Mouse (Mus musculus) fat pad, adult 2 months (tissue): ENCODE data around the gene Igfbp3.
"Not testable (repeated sequence)": the region's sequence is repeated elsewhere in the genome, so short reads cannot be mapped to it uniquely, and the experiment has no call there.

ENCODE experiments used
- DNase-seq: peaks from one replicate; pipeline ENCODE4 v3.0.0-alpha.2; 2011; ENCODE audit warnings: low read depth, low spot score; ENCODE audit errors: extremely low read depth

Gene Igfbp3

GRCm38 (mm10) chr11:7213501-7214341 is at the start of gene Igfbp3:
TSS of gene Igfbp3 (minus strand) at chr11:7213923.
- DNase-seq = no peak

GRCm38 (mm10) chr11:7250870-7251269 is 37.1 kb upstream of the Igfbp3 start:
- DNase-seq = no peak

- DNase-seq = no peak
Measured at GRCm38 (mm10) chr11:7250415-7250814, 36.7 kb upstream of the Igfbp3 start.

DNA sequence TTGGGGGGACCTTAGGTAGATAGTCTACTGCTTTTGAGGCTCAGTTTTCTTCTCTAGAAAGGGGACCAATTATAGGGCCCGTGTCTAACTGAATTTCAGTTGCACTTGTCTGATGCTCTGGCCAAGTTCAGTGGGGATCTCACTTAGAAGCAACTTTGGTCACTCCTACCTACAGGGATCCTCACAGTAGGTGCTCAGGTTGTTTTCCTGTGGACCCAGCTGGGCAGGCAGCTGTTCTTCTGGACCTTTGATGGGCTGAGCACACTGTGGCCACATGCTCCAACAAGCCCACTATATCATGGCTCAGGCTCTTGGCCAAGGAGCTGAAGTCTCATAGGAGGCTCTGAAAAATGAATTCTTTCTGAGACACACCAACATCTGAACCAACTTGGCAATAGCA is 31.1 kb upstream of the Igfbp3 start:
- no peak for DNase-seq

GRCm38 (mm10) chr11:7239041-7239740 is 25.5 kb upstream of the Igfbp3 start:
- no peak for DNase-seq

DNA sequence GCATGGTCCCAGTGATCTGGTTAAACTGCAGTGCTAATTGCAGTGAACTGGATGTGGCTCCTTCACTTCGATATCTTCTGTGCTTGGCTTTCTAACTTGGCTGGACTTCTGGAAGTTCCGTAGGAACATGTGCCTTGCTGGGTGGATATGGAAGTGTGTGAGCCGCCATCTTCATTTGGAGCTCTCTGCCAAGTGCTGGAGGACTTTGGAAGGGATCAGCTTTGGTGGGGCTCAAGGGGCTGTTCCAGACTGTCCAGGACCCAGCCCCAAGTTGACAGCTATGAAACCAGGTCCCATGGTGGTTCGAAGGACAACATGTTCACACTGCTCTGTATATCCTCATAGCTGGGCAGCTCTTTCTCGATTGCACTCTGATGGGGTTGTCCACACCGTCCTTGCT is 24.8 kb upstream of the Igfbp3 start:
- DNase-seq = no peak

- DNase-seq = no peak
Measured at GRCm38 (mm10) chr11:7237712-7238111, 24.0 kb upstream of the Igfbp3 start.

DNA sequence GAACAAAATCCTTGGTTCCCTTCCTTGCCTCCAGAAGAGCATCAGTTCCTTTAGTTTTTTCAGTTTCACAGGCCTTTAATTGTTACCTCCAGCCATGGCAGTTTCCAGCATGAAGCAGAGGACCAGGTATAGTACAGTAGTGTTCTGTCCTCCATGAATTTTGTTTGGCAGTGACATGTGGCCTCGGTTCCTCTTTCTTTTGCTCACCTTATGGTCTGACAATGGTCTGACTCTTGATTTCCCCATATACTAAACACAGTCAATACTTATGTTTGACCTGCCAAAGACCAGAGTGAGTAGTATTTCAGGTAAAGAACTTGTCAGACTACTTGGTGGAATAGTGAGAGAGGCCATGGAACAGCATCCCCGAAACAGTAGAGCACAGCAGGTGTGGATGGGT is 23.0 kb upstream of the Igfbp3 start:
- no peak for DNase-seq

- DNase-seq = no peak
Measured at GRCm38 (mm10) chr11:7234981-7235609, 21.4 kb upstream of the Igfbp3 start.

DNA sequence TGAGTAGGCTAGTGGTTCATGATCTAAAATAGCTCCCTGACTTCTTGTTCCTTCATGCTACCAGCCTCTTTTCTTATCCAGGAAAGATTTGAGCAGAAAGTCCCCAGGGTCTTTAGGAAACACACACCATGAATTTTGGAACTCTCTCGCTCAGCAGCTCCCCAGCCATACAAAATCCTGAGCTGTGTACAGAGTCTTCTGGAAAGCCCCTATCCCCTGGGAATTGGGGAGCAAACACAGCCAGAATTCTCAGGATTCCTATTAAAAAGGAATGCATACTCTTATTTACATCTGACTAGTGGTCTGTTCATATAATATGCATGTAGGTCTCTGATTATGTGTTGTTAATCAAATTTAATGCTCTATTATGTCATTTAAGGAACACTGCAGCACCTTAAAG is 20.7 kb upstream of the Igfbp3 start:
- no peak for DNase-seq

- no peak for DNase-seq
Measured at GRCm38 (mm10) chr11:7233333-7233732, 19.6 kb upstream of the Igfbp3 start.

DNA sequence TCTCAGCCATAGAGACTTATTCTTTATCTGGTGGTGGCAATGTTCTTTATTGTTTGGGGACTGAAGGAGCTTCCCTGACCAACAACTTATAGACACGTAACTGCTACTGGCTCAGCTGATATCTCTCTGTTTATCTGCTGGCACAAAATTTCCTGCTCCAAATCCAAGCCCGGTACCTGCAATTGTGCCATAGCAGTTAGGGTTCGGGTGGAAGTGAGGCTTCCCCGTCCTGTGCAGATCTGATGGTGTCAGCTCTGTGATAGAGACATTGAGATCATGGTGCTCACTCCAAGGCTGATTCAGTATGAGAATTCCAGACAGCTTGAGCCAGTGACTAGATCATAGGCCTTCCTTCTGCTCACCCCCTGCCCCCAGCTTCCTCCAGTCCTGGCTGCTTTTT is 18.2 kb upstream of the Igfbp3 start:
- DNase-seq = no peak

GRCm38 (mm10) chr11:7230000-7230399 is 16.3 kb upstream of the Igfbp3 start:
- DNase-seq = no peak

DNA sequence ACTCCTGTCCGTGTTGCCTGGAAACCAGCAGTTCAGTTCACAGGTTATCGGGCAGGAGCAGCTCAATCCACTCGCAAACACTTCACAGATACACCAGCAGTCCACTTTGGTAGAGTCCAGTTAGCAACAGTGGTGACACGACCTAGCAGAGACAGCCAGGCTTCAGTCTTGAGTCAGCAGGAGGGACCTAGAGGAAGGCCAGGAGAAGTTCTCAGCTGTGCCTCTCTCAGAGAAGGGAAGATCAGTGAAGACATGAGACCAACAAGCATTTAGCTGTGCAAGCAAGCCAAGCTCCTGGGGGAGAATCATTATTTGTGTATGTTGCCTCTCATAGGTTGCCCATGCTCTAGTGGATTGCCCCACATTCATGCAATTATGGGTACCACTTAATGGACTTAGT is 14.4 kb upstream of the Igfbp3 start:
- DNase-seq = no peak

DNA sequence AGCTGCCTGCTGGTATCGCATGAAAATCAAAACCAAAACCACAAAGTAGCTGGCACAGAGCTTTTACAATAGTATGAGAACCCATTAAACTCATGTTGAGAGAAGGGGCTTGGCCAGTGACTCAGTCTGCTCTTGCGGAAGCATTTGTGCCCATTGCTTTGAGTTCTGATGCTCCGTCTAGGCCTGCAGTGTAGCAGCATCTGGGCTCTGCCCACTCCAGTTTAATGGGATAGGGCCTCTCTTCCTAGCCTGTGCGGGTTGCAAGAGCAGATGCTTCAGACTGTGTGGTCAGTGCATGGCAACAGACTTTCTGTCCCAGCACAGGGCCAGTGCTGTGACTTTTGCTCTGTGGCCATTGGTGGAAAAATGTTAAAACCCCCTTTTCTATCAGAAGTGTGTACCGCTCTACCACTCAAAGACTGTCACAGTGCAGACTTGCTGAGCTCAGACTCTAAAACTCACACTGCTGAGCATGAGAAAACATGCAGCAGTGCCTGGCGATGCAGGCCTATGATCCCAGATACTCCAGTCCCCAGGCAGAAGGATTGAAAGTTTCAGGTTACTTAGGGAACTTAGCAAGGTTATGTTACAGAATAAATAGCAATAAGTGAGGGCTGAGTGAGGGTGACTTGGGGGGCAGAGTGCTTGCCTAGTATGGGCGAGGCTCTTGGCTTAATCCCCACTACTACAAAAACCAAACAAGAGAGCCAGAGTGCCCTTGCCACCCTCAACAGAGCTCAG is 13.3 kb upstream of the Igfbp3 start:
- no peak for DNase-seq

DNA sequence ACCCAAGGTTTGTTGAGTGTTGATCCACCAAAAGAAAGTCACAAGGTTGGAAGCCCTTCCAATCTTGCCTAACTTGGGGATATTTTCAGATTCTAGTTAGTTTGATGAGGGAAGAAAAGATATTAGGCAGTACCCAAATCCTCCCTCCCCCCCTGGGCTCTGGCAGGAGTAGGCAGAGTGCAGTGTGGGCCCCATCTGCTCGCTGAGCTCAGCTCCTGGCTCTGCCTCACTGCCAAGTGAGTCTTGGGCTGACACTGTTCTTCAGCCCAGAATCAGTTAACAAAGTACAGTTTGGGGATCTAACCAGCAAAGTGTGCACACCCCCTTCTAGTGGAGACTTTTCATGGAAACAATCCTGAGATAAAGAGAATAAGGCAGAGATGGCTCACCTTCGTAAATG is 12.5 kb upstream of the Igfbp3 start:
- no peak for DNase-seq

DNA sequence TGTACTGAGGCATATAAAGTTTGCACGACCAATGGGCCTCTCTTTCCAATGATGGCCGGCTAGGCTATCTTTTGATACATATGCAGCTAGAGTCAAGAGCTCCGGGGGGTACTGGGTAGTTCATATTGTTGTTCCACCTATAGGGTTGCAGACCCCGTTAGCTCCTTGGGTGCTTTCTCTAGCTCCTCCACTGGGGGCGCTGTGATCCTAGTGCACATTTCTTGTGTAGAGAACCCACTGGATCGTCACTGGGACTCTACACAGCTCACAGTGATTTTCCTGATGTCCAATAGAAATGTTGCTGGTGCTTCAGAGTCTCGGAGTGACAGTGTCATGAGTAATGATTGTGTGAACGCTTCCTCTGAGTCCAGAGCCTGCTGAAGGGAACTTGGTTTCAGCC is 8.1 kb upstream of the Igfbp3 start:
- DNase-seq = not testable (repeated sequence)

DNA sequence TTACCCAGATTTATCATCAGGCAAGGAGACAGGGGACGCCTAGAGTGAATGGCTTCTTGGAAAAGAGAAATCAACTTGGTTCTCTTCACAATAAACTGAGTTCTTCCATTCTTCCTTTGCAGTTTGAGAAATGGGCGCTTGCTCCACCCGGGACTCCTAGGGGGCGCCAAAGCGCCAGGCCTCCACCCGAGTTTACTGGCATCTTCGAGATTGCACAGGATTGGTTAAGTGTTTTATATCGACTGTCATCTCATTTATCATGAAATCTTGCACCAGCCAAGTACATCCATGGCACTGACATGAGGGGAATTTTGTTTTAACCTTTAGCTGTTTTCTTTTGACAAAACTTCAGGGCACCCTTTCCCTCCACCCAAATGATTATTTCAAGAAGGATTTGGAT is 2.0 kb upstream of the Igfbp3 start:
- no peak for DNase-seq

DNA sequence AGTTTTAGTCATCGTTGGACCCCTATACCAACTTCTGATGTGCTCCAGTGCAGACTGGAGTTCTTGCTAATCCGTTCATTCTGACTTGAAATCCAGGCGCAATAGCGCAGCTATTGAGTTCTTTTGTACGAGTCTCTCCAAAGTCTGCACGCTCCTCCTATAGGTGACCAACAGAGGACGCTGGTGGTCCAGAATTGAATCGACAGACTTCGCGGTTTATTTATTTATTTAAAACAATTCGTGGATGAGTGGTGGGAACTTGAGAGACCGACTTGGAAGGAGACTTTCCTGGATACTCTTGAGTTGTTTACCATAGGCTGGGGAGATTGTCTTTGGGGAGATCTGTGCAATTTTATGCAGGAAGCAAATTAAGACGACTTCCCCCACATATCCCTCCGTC is 1.0 kb upstream of the Igfbp3 start:
- no peak for DNase-seq

DNA sequence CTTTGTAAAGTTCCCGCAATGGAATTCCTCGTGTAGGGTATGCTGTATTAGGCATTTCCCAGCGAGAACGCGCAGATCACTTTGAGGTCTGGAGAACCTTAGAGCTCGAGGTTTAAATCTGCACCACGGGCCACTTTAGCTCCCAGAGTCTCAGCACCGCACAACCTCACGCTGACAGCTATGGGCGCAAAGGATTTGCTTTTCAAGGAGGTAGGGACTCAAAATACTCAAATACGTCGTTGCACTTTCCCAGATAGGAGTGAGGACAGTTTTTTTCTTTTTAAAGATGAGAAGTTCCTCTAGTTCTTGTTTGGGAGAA is 578 bp upstream of the Igfbp3 start:
- no peak for DNase-seq

- no peak for DNase-seq
Measured at GRCm38 (mm10) chr11:7213161-7213500, 592 bp downstream of the Igfbp3 start.
